Mouse (Mus musculus) leukemia stem cell, adult 10-12 weeks (primary cell): ENCODE measurements around the gene Spg21. TPM values are rescaled to one million over a fixed set of nuclear protein-coding genes. Genes with fewer than 3 reads are reported as not detected.

Experiments used
- polyA plus RNA-seq: library from polyadenylated mRNA; stranded (reverse); fragments of >175 nt; gene quantifications from 2 replicates; pipeline ENCODE4 v1.2.3, GENCODE M21; 2012; ENCODE audit warnings: low replicate concordance

The Spg21 gene
- polyA plus RNA-seq = 20.5 and 26.1 TPM in 2 replicates

DNA sequence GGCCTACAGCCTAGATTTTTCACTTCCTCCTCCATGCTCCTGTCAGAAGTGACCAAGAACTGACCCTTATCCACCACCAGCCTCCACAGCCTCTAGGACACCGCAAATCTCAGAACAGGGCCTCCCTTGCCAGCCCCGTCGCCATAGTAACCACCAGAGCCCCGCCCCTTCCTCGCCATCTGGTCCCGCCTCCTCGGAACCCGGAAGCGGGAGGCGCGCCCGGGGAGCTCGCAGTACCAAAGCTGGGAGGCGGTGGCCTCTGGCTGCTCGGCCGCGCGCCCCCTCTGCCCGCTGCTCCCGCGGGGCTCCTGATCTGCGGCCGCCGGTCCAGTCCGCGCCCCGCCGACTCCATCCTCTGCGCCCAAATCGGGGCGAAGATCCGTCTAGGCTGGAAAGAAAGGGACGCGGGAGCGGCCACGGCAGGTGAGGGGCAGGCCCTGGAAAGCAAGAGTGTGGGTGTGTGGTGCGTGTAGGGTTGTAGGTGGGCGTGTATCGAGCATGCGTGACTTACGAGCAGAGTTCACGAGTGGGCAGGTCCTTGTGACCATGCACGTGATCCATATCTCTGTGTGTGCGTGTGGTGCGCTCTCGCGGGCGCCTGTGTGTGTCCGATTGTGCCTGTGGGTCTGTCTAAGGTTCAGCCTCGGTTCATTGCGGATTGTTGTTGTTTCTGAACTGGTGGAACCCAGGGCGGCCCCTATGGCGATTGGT is at the start of gene Spg21:
TSS of gene Spg21 (plus strand) at position 216 of the 711 bp plus-strand sequence.

DNA sequence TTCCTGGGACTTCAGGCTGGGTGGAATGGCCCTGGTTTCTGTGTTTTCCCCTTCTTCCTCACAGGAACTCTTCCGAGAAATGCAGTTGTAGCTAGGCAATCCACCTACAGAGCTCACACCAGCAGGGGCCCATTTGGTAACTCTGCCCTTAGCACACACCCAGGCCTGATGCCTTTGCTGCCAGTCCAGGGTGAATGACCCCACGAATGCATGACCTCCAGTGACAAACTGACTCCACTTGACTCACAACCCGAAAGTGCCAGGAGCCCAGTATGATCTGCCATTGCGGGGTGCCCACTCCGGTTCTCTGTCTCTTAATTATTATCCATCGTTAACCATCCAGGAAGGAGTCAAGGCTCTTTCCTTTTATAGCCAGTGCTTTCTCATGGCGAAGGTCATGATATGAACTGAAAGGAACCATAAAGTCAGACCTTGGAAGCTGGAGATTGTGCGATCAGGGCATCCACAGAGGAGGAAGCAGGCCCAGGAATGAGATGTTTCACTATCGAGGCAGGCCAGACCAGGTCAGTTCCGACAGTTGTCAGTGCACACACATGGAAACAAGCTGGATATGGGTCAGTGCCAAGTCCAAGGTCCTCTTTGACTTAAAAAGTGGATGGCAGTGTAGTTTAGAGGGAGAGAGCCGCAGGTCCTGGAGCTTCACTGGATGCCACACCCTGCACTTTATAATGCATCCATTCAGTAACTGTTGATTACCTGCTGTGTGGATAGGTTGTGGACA is 37.8 kb upstream of the Spg21 start, which contains the start of gene Slc51b:
TSS of gene Slc51b (minus strand) at position 196 of the 742 bp plus-strand sequence.

GRCm38 (mm10) chr9:65435671-65436301 is 25.0 kb upstream of the Spg21 start, which contains the start of gene Mtfmt:
Gene Mtfmt, plus strand, starts transcription at chr9:65435782.

GRCm38 (mm10) chr9:65519807-65520504 is 59.2 kb downstream of the Spg21 start, which contains the start of gene Ankdd1a:
Gene Ankdd1a, minus strand, starts transcription at chr9:65520193.

Other genes with a start within 250 kb of the Spg21 start
- 0.13 TPM in 1 of 2 replicates, not detected in the other for gene Cilp, start 195.8 kb upstream of the Spg21 start, polyA plus RNA-seq
- 10.6 and 14.9 TPM in 2 replicates for gene Clpx, start 166.7 kb upstream of the Spg21 start, polyA plus RNA-seq
- 35.7 and 51.3 TPM in 2 replicates for gene Pdcd7, start 114.8 kb upstream of the Spg21 start, polyA plus RNA-seq
- gene Ubap1l, start 99.9 kb upstream of the Spg21 start, polyA plus RNA-seq = 0.67 and 1.0 TPM in 2 replicates
- gene Kbtbd13, start 69.3 kb upstream of the Spg21 start, polyA plus RNA-seq = not detected in 2 replicates
- gene Rasl12, start 62.4 kb upstream of the Spg21 start, polyA plus RNA-seq = 0.09 and 0.17 TPM in 2 replicates
- not detected in 2 replicates for gene Slc51b, start 38.0 kb upstream of the Spg21 start, polyA plus RNA-seq
- 8.4 and 8.5 TPM in 2 replicates for gene Mtfmt, start 25.2 kb upstream of the Spg21 start, polyA plus RNA-seq
- not detected in 2 replicates for gene Ankdd1a, start 59.2 kb downstream of the Spg21 start, polyA plus RNA-seq
- 18.1 and 154 TPM in 2 replicates for gene Plekho2, start 119.1 kb downstream of the Spg21 start, polyA plus RNA-seq
- 22.7 and 39.3 TPM in 2 replicates for gene Pif1, start 126.2 kb downstream of the Spg21 start, polyA plus RNA-seq
- gene Rbpms2, start 168.7 kb downstream of the Spg21 start, polyA plus RNA-seq = 1.4 and 1.5 TPM in 2 replicates
- gene Oaz2, start 207.1 kb downstream of the Spg21 start, polyA plus RNA-seq = 79.3 and 108 TPM in 2 replicates